Mouse (Mus musculus) bone marrow, adult 2 months (tissue): ENCODE data around the gene Soga1. TPM values are rescaled to one million over a fixed set of nuclear protein-coding genes. Genes with fewer than 3 reads are reported as not detected.

Experiments used
- H3K27ac ChIP-seq: fragments of 200-500 bp; 2 replicates; pipeline ENCODE4 v1.5.1; 2012; ENCODE audit warnings: low read depth, mild to moderate bottlenecking, control low read depth, inconsistent platforms, low read length; ENCODE audit not compliant: control insufficient read depth, poor library complexity, insufficient read depth
- H3K4me1 ChIP-seq: fragments of 200-500 bp; 2 replicates; pipeline ENCODE4 v1.6.1; 2011; ENCODE audit warnings: low read length; ENCODE audit not compliant: control insufficient read depth, insufficient read depth
- H3K4me3 ChIP-seq: fragments of 200-500 bp; replicated peaks from 2 replicates; pipeline ENCODE3; 2011; ENCODE audit warnings: mild to moderate bottlenecking, low read depth, low read length, control low read depth; ENCODE audit not compliant: control insufficient read depth
- CTCF ChIP-seq: fragments of 200-500 bp; IDR thresholded peaks from 2 replicates; pipeline ENCODE4 v1.5.1; 2011; ENCODE audit warnings: low read length, control low read depth; ENCODE audit not compliant: control insufficient read depth, insufficient read depth
- POLR2A ChIP-seq: fragments of 200-500 bp; IDR thresholded peaks from 2 replicates; pipeline ENCODE4 v1.6.1; 2011; ENCODE audit warnings: low read depth, mild to moderate bottlenecking, control low read depth, low read length, borderline replicate concordance; ENCODE audit not compliant: control insufficient read depth
- WGBS: fragments of 180-500 bp; shearing (Covaris S2); methylation state at CpG from one replicate; pipeline ENCODE4 v1.1.7; 2018; 5-methylcytosine and 5-hydroxymethylcytosine counted together
- polyA plus RNA-seq: library from polyadenylated mRNA; stranded (reverse); fragments of >200 nt; gene quantifications from 2 replicates; pipeline ENCODE4 v1.2.4, GENCODE M21; 2011; ENCODE audit warnings: low replicate concordance; ENCODE audit not compliant: missing spikeins, insufficient read depth, insufficient read length

Soga1 gene
- polyA plus RNA-seq, 1 experiment: 5.0 TPM

DNA sequence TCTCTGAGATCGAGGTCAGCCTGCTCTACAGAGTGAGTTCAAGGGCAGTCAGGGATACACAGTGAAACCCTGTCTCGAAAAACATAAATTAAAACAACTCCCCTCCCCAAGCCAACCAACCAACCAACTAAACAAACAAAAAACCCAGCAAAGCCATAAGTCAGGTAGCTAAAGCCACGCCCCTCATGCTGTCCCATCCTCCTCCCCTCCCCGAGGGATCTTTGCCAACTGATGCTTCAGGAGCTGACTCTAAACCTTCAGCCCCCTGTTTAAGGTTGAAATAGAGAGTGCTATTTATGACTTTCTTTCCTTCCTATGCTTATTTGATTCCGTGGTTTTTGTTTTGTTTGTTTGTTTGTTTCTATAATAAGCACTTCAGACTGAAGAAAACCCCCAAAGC, 32.1 kb downstream of the Soga1 start:
- 85% methylated on average over 5 of the region's 5 CpGs for WGBS
- TF ChIP-seq CTCF (no peak), POLR2A (no peak)
- no peak overlapping the region for H3K27ac ChIP-seq
- H3K4me3 ChIP-seq: no peak overlapping the region
- H3K4me1 ChIP-seq: no peaks in the 10 kb centered on the region

DNA sequence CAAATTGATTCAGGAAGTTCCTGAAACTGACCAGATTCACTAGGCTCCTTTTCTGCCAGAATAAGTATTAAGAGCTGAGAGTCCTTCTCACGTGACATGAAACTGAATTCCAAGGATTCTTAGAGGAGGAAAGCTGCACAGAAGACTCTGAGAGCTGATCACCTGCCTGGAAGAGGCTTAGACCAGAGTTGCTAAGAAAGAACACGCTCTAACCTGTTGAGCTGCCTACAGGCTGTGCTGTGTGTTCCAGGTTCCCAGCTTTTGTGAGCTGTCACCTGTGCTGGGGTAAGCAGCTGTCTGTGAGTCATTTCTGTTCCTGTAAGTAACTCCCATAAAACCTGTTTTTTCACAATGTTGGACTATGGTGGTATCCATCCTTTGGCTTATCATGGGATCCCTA, 33.1 kb downstream of the Soga1 start:
- H3K4me3 ChIP-seq: no peak overlapping the region
- no peak overlapping the region for H3K27ac ChIP-seq
- TF ChIP-seq POLR2A (no peak), CTCF (no peak)
- whole genome bisulfite sequencing: 88% methylated on average over 2 of the region's 2 CpGs
- no peaks in the 10 kb centered on the region for H3K4me1 ChIP-seq

- no peak for TF ChIP-seq POLR2A
- TF ChIP-seq CTCF: peak; percentile 40; the same call in 1 of the 2 replicates
- H3K4me3 ChIP-seq: no peak overlapping the region
- H3K4me1 ChIP-seq: no peaks in the 10 kb centered on the region
- H3K27ac ChIP-seq: no peak overlapping the region
These were observed 35.1 kb downstream of the Soga1 start for GRCm38 (mm10) chr2:157043987-157044386.

DNA sequence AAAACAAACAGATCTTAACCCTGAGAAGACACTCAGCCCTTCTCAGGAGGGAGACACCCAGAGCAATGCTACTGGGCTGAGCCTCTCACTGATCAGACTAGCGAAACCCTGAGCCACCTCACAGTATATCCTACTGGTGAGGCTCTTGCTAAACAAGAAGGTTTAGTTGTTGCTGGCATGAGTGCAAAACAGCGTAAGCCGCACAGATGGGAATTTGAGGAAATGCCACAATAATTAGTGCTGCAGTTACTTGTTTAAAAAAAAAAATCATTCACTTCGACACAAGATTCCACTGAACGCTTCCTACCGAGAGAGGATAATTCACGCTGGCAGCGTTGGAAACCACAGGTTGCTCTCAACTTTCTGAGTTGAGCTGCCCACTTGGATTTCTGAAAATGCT, 35.5 kb downstream of the Soga1 start:
- 89% methylated on average over 8 of the region's 8 CpGs for WGBS
- Histone ChIP-seq H3K27ac (no peak overlapping the region), H3K4me3 (no peak overlapping the region), H3K4me1 (no peaks in the 10 kb centered on the region)
- TF ChIP-seq POLR2A (no peak), CTCF (no peak)

DNA sequence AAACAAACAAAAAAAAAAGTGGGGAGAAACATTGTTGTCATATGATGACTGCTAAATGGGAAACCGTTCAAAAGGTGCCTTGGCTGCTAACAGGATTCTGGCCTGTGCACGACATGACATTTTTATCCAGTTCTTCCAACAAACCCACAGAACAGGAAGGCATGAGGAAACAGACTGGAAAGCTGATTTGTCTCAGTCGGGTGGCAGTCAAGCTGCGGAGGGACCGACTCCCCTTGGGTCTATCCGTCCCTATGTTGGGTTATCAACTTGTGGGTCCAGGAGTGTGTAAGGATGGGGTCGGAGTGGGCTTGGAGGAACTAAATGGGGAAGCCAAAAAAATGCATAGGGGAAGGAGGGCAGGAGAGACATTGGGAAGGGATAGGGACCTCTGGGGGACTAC, 37.6 kb downstream of the Soga1 start:
- no peak for TF ChIP-seq CTCF
- no peak for TF ChIP-seq POLR2A
- no peak overlapping the region for H3K27ac ChIP-seq
- no peaks in the 10 kb centered on the region for H3K4me1 ChIP-seq
- WGBS: 60% methylated on average over 7 of the region's 7 CpGs
- H3K4me3 ChIP-seq: no peak overlapping the region

- WGBS: 89% methylated on average over 17 of the region's 17 CpGs
- H3K4me1 ChIP-seq: no peaks in the 10 kb centered on the region
- no peak overlapping the region for H3K27ac ChIP-seq
- no peak for TF ChIP-seq CTCF
- TF ChIP-seq POLR2A: no peak
- no peak overlapping the region for H3K4me3 ChIP-seq
These were observed 38.4 kb downstream of the Soga1 start for GRCm38 (mm10) chr2:157040649-157041046.

- Histone ChIP-seq H3K4me3 (no peak overlapping the region), H3K4me1 (no peaks in the 10 kb centered on the region; the same call in 1 of the 2 replicates), H3K27ac (no peak overlapping the region)
- 89% methylated on average over 50 of the region's 50 CpGs for WGBS
- TF ChIP-seq CTCF (no peak; the same call in 1 of the 2 replicates), POLR2A (no peak)
These were observed 39.0 kb downstream of the Soga1 start for GRCm38 (mm10) chr2:157039900-157040648.

DNA sequence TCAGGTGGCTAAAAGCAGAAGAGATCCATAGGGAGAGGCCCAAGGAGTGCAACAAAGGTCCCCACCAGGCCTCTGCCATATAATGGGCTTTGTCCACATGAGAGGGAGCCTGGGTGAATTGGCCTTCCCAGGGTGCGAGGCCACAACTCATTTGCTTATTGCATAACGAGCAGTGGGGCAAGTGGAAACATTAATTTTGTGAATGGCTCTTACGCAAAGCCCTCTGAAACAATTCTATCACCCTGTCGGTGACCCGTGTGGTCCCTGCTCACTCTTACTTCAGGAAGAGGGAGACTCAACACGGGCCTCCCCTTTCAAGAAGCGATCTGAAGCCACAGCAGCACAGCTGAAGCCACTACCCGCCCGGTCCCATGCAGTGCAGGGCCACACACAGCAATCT, 41.8 kb downstream of the Soga1 start:
- H3K4me1 ChIP-seq: no peaks in the 10 kb centered on the region; the same call in 1 of the 2 replicates
- no peak overlapping the region for H3K4me3 ChIP-seq
- WGBS: 35% methylated on average over 9 of the region's 9 CpGs
- H3K27ac ChIP-seq: no peak overlapping the region
- TF ChIP-seq POLR2A: no peak
- no peak for TF ChIP-seq CTCF

- 81% methylated on average over 8 of the region's 8 CpGs for WGBS
- Histone ChIP-seq H3K4me3 (no peak overlapping the region), H3K27ac (no peak overlapping the region), H3K4me1 (no peaks in the 10 kb centered on the region; the same call in 1 of the 2 replicates)
- TF ChIP-seq POLR2A (no peak), CTCF (no peak)
These were observed 42.7 kb downstream of the Soga1 start for GRCm38 (mm10) chr2:157036400-157036799.

GRCm38 (mm10) chr2:157035371-157035770, 43.7 kb downstream of the Soga1 start:
- H3K27ac ChIP-seq: no peak overlapping the region
- no peak overlapping the region for H3K4me3 ChIP-seq
- no peaks in the 10 kb centered on the region; the same call in 1 of the 2 replicates for H3K4me1 ChIP-seq
- 90% methylated on average over 7 of the region's 7 CpGs for WGBS
- no peak for TF ChIP-seq CTCF
- no peak for TF ChIP-seq POLR2A
